Mouse (Mus musculus): Measurements from ENCODE around the gene Anln. TPM values are rescaled to one million over a fixed set of nuclear protein-coding genes. Genes with fewer than 3 reads are reported as not detected.
A peak's percentile ranks its signal among the peaks of the same experiment; 100 is the strongest.

Anln gene
- polyA plus RNA-seq, 1 experiment from 2014 or later: 87.6 TPM

DNA sequence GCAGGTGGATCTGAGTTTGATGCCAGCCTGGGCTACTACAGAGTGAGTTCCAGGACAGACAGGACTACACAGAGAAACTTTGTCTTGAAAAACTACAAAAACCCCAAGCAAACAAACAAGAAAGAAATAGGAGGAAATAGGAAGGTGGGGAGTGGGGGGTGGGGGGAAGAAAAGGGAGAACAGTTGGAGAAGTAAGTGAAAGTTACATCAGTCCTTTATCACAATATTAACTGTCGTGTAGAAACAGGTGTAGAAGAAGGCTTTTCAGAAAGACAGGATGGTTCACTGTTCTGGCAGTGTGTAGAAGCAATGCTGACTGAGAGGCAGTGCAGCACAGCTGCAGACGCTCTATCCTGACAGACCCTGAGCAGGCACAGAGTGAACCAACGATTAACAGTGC lies 14.0 kb upstream of the Anln start:
- ChIA-PET CTCF (no interaction called here), POLR2A (no interaction called here)
- in situ Hi-C loops (cut with MboI; ENCODE audit: low pct_unique_long_range_greater_than_20kb): loop anchor here (10.0 kb wide), 1 partner anchor 338 kb away; no protein-coding TSS in a partner anchor
- DNase-seq (ENCODE audit: low read depth, low spot score) (no peak), ATAC-seq (no peak)
- TF ChIP-seq CTCF (IDR thresholded peaks at IDR 0.05): no peak
- H3K27me3 ChIP-seq: no peaks in the 10 kb centered on the region

DNA sequence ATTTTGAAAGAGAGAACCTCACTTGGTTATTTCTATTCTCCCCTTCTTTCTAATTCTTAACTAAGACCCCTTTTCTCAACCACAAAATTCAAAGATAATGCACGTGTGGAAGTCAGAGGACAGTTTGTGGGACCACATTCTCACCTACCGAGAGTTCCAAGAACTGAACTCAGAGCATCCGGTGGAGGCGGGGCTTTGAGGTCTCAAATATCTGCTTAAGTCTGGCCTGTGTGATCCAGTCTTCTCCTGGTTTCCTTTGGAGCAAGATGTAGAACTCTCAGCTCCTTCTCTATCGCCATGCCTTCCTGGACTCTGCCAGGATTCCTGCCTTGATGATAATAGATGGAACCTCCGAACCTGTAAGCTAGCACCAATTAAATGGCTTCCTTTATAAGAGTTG lies 13.0 kb upstream of the Anln start:
- ATAC-seq (no peak), DNase-seq (ENCODE audit: low read depth, low spot score) (no peak)
- TF ChIP-seq CTCF (IDR thresholded peaks at IDR 0.05): no peak
- in situ Hi-C loops (cut with MboI; ENCODE audit: low pct_unique_long_range_greater_than_20kb): loop anchor here (10.0 kb wide), 1 partner anchor 337 kb away; no protein-coding TSS in a partner anchor
- ChIA-PET POLR2A (no interaction called here), CTCF (no interaction called here)
- no peaks in the 10 kb centered on the region for H3K27me3 ChIP-seq

DNA sequence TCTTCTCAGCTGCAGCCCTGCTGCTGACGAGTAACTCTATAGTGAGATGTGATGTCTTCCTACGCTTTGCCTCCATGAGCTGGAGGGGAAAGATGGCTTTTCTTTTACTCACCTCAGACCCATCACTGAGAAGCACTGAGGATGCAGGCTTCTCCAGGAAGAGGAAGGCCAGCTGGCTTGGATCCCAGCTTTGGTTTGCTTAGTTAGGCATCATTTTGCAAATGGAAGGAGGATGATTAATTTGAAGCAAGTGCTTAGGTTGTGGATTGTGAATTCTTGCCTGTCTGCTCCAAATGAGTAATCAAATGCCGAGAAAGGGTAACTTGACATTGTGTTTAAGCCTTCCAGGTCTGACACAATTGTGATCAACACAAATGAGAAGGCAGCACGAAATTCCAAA lies 10.0 kb upstream of the Anln start:
- no peak for ATAC-seq
- ChIA-PET POLR2A (interaction anchor here (1.4 to 1.7 kb wide), 2 partner anchors 9 to 14 kb away, joined by 3 read pairs; no protein-coding TSS in a partner anchor), CTCF (interaction anchor here (1.5 to 2.7 kb wide), 2 partner anchors 9 to 12 kb away, joined by 5 to 9 read pairs; partner anchors contain the start of gene 9530077C05Rik)
- H3K27me3 ChIP-seq: no peaks in the 10 kb centered on the region
- DNase-seq (ENCODE audit: low read depth, low spot score): no peak
- TF ChIP-seq CTCF (IDR thresholded peaks at IDR 0.05): no peak
- in situ Hi-C loops (cut with MboI; ENCODE audit: low pct_unique_long_range_greater_than_20kb): loop anchor here (5.0 kb wide), 1 partner anchor 242 kb away; the partner anchor contains the start of gene Pigyl

DNA sequence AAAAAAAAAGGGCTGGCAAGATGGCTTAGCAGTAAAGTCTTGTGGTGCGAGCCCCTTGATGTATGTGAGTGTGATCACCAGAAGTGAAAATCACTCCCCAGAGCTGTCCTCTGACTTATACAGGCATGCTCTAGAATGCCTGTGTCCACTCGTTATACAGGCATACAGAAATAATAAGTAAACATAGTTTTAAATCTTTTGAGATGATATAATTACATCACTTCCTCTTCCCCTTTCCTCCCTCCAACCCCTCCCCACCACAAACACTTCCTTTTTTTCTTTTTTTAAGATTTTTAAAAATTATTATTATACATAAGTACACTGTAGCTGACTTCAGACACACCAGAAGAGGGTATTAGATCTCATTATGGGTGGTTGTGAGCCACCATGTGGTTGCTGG lies 5.7 kb upstream of the Anln start:
- in situ Hi-C loops (cut with MboI; ENCODE audit: low pct_unique_long_range_greater_than_20kb): loop anchor here (5.0 kb wide), 1 partner anchor 237 kb away; the partner anchor contains the start of gene Pigyl
- H3K27me3 ChIP-seq: no peaks in the 10 kb centered on the region
- no peak for DNase-seq (ENCODE audit: low read depth, low spot score)
- ATAC-seq: no peak
- no peak for TF ChIP-seq CTCF (IDR thresholded peaks at IDR 0.05)
- ChIA-PET CTCF (no interaction called here), POLR2A (no interaction called here)

DNA sequence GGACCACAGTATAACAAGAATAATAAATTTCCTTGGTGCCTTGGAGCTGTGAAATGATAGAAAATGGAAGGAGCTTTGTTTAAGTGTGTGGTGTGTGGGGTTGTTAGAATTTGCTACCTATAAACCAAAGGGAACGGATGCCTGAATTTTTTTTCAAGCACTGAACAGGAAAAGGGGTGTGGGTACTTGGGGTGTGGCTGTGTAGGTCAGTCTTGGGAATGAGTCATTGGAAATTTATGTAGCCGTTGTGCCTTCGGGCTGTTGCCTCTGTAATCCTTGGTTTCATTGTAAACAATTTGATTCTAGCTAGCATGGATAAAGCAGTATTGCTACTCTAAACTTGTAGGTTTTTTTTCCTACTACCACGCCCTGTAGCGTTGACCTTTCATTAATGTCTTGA lies 1.4 kb upstream of the Anln start:
- no peak for TF ChIP-seq CTCF (IDR thresholded peaks at IDR 0.05)
- DNase-seq (ENCODE audit: low read depth, low spot score) (no peak), ATAC-seq (peak; percentile 22)
- H3K27me3 ChIP-seq: no peaks in the 10 kb centered on the region
- ChIA-PET POLR2A (interaction anchor here (0.5 to 1.2 kb wide), 4 partner anchors 8 to 320 kb away, joined by 3 to 5 read pairs (median 3); no protein-coding TSS in a partner anchor), CTCF (interaction anchor here (0.9 kb wide), 2 partner anchors 38 to 74 kb away, joined by 3 read pairs; no protein-coding TSS in a partner anchor)
- in situ Hi-C loops (cut with MboI; ENCODE audit: low pct_unique_long_range_greater_than_20kb): no loop called here

DNA sequence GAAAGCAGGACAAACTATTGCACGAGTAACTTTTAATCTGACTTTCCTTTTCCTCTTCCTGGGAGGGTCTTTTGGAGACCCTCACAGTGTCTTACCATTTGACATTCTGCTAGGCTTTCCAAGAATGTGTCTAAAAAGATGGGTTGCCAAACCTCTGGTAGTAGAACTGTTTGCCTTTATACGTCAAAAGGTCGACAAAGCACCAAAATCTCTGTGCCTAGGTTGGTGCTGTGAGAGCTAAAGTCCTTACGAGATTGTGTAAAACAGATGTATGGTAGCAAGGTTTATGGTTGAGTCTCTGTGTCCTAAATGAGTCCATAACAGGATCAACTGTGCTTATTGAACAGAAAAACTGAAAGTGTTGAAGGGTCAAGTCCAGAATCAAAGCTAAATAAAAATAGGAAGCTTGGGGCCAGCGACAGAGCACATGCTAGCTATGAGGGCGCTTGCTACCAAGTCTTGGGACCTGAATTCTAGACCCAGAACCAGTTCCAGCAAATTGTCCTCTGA lies 803 bp upstream of the Anln start:
- H3K27me3 ChIP-seq: no peaks in the 10 kb centered on the region
- DNase-seq (ENCODE audit: low read depth, low spot score) (no peak), ATAC-seq (no peak)
- ChIA-PET CTCF (no interaction called here), POLR2A (interaction anchor here (0.5 to 1.2 kb wide), 4 partner anchors 8 to 319 kb away, joined by 3 to 5 read pairs (median 3); no protein-coding TSS in a partner anchor)
- TF ChIP-seq CTCF (IDR thresholded peaks at IDR 0.05): no peak
- in situ Hi-C loops (cut with MboI; ENCODE audit: low pct_unique_long_range_greater_than_20kb): no loop called here

DNA sequence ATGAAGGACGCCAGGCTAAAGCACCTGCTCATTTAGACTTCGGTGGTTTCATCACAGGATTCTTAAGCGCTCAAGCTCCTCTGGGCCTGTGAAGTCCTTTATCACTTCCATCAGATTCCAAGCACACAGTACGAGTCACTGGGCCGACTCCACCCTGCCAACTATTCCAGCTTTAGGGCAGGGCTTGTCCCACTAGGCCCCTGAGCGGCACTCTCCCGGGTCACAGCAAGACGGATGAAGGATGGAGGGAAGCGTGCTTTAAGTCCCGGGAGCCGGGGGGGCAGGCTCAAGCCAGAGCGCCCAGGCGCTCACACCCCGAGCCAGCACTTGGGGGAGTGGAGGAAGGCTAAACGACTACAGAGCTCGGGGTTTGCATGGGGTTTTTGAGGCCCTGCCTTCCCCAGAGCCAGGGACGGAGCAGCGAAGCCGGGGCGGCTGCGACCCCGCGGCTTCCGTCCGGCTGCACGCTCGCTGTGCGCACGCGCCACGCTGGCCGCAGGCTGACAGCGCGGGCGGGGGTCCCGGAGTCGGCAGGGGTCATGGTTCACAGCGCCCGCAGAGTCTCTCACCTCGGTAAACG lies 497 bp downstream of the Anln start:
- peak; percentile 55 for ATAC-seq
- no peaks in the 10 kb centered on the region for H3K27me3 ChIP-seq
- POLR2A ChIA-PET: interaction anchor here (0.5 to 0.9 kb wide), 2 partner anchors 41 to 69 kb away, joined by 3 read pairs; no protein-coding TSS in a partner anchor
- in situ Hi-C loops (cut with MboI; ENCODE audit: low pct_unique_long_range_greater_than_20kb): no loop called here
- no peak for TF ChIP-seq CTCF (IDR thresholded peaks at IDR 0.05)
- CTCF ChIA-PET: no interaction called here
- no peak for DNase-seq (ENCODE audit: low read depth, low spot score)

DNA sequence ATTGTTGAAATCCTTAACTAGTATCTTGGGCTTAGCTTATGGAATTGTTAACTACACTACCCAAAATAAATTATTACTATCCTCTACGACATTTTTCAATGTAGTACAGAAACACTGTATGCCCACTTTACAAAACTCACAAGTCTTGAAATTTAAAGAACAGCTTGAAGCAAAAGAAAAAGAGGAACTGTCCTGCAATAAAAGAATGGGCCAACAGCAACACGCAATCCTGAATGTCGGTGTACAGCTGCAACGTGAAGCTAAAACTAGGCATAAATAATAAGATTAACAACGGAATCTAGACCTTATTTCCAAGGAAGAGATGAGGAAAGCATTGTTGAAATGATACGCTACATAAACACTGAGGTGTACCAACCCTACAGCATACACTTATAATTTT lies 1.1 kb downstream of the Anln start:
- in situ Hi-C loops (cut with MboI; ENCODE audit: low pct_unique_long_range_greater_than_20kb): no loop called here
- ATAC-seq: no peak
- DNase-seq (ENCODE audit: low read depth, low spot score): no peak
- no peak for TF ChIP-seq CTCF (IDR thresholded peaks at IDR 0.05)
- POLR2A ChIA-PET: interaction anchor here (0.9 kb wide), 1 partner anchor 69 kb away, joined by 3 read pairs; no protein-coding TSS in a partner anchor
- no peaks in the 10 kb centered on the region for H3K27me3 ChIP-seq
- CTCF ChIA-PET: no interaction called here

DNA sequence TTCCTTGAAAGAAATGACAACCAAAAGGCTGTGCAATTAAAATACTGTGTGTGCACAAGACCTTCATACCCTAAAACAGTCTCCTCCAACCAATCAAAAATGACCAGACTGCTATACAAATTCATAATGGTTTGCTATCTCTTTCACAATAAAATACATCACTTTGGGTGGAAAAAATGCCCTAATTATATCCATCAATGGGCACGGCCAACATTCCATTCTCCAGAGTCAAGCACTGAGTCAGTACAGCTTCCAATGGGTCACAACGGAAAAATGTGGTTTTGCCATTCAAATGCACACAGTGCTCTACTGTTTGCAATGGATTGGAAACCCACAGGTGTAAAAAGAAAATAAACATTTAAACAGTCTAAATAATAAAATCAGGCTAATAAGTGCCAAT lies 3.1 kb downstream of the Anln start:
- ChIA-PET POLR2A (interaction anchor here (1.1 kb wide), 1 partner anchor 12 kb away, joined by 3 read pairs; no protein-coding TSS in a partner anchor), CTCF (interaction anchor here (1.6 kb wide), 1 partner anchor 15 kb away, joined by 3 read pairs; no protein-coding TSS in a partner anchor)
- H3K27me3 ChIP-seq: no peaks in the 10 kb centered on the region
- in situ Hi-C loops (cut with MboI; ENCODE audit: low pct_unique_long_range_greater_than_20kb): no loop called here
- peak; percentile 53 for DNase-seq (ENCODE audit: low read depth, low spot score)
- TF ChIP-seq CTCF (IDR thresholded peaks at IDR 0.05): no peak
- ATAC-seq: no peak

DNA sequence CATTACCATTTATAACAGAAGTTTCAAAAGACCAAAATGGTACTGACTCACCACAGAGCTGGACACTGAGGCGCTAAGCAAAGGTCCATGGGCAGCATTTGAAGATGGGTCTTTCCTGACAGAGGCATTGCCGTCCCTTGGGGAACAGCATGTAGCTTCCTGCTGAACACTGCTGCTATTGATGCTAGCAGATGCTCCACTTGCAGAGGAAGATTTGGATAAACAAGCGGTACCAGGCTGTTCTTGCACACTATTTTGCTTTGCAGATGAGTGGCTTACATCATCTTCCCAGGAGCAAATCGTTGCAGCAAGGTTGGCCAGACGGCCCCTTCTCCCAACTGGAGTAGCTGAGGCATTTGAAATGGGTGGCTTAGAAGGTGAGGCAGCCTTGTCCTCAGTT lies 12.9 kb downstream of the Anln start:
- ATAC-seq: no peak

DNA sequence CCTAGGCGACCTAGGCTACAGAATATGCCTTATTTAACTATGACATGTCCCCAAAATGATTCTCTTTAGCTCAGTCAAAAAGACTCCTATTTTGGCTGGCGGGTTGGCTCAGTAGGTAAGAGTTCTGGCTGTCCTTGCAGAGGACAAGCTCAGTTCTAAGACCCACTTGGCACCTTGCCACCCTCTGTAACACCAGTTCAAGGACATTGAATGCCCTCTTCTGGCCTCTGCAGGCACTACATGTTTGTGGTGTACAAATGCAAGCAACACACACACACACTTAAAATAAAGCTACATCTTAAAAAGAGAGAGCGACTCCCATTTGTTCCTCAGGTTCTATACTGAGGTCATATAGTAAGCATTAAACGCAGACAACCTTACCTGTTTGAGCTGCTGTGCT lies 16.2 kb downstream of the Anln start:
- no peaks in the 10 kb centered on the region for H3K27me3 ChIP-seq
- in situ Hi-C loops (cut with MboI; ENCODE audit: low pct_unique_long_range_greater_than_20kb): no loop called here
- peak; percentile 49 for TF ChIP-seq CTCF (IDR thresholded peaks at IDR 0.05)
- DNase-seq (ENCODE audit: low read depth, low spot score): no peak
- ChIA-PET CTCF (interaction anchor here (0.8 kb wide), 1 partner anchor 13 kb away, joined by 3 read pairs; no protein-coding TSS in a partner anchor), POLR2A (no interaction called here)
- no peak for ATAC-seq

More for the DNA sequence above, 12.9 kb downstream of the Anln start:
- in situ Hi-C loops (cut with MboI; ENCODE audit: low pct_unique_long_range_greater_than_20kb): no loop called here
- ChIA-PET CTCF (no interaction called here), POLR2A (interaction anchor here (0.6 kb wide), 1 partner anchor 52 kb away, joined by 3 read pairs; no protein-coding TSS in a partner anchor)
- DNase-seq (ENCODE audit: low read depth, low spot score): no peak
- no peak for TF ChIP-seq CTCF (IDR thresholded peaks at IDR 0.05)
- H3K27me3 ChIP-seq: no peaks in the 10 kb centered on the region
